Mouse (Mus musculus) ES-CJ7 (cell line): ENCODE results near the gene Tns1.

Experiments
- DNase-seq: peaks from one replicate; pipeline ENCODE4 v3.0.0; 2011; ENCODE audit warnings: low read depth, low spot score

Gene Tns1

GRCm38 (mm10) chr1:73862323-73863073 is 261.8 kb downstream of the Tns1 start:
- DNase-seq: peak; percentile 95

- DNase-seq: no peak
Measured at GRCm38 (mm10) chr1:73860421-73860820, 263.8 kb downstream of the Tns1 start.
